Mouse (Mus musculus): ENCODE results near the gene Sncb. TPM values are rescaled to one million over a fixed set of nuclear protein-coding genes. Genes with fewer than 3 reads are reported as not detected.
A peak's percentile ranks its signal among the peaks of the same experiment; 100 is the strongest.

Sncb gene
- total and polyA plus RNA-seq, 3 experiments: not detected

DNA sequence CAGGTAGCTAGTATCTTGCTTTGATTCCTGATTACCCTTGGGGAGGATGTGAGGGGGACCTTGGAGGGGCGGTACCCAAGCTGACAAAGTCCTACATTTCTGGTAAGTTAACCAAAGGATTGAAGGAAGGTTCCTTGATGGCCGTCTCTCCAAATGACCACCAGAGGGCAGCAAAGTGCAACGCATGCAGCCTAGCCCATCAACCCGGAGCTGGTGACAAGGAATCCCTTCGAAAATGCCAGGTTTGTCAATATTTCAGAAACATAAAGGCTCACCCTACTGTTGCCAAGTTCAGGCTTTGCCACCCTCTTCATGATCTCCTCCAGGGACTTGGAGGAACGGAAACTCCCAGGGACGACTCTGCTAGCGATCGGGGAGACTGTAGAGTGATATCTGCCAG is 33.3 kb upstream of the Sncb start (continued):
- TF ChIP-seq GABPA (IDR thresholded peaks at IDR 0.05; ENCODE audit: low read depth, low read length): no peak
- no peak for TF ChIP-seq ZNF384 (IDR thresholded peaks at IDR 0.05; ENCODE audit: low read depth, low read length)
- no peak for TF ChIP-seq NELFE (IDR thresholded peaks at IDR 0.05; ENCODE audit: low read depth, low read length)
- TF ChIP-seq BHLHE40 (IDR thresholded peaks at IDR 0.05; ENCODE audit: borderline replicate concordance, low read depth, low read length): no peak
- TF ChIP-seq ZC3H11A (IDR thresholded peaks at IDR 0.05; ENCODE audit: low read depth, low read length): peak; percentile 73

DNA sequence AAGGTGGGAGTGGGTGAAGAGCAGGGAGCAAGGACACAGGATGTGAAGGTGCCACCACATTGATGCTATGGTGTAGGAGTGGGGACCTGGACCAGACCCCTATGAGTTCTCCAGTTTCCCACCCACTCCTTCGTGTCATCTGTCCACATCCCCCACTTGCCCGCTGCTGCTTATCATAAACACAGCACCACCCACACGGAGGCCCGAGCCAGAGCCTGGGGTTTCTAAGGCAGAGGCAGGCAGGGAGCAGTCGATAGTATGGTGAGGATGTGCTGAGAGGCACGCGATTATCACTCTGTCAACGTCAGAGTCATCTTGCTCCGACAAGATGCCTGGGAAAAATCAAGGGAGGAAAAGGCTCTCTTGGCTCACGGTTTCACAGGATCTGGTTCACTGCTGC is 32.3 kb upstream of the Sncb start:
- Histone ChIP-seq H3K4me3 (ENCODE audit: control insufficient read depth in 1 of 2, insufficient read depth in 1 of 2, low read depth in 2 of 2, low read length in 2 of 2) (peak overlapping the region; percentile 27; a peak in 2 of 4 replicates), H3K9ac (ENCODE audit: control insufficient read depth, low read depth, low read length, poor library complexity, severe bottlenecking) (no peak overlapping the region), H3K79me2 (ENCODE audit: control insufficient read depth, insufficient read depth, low read length, poor library complexity) (no peaks in the 10 kb centered on the region), H3K36me3 (ENCODE audit: control insufficient read depth in 1 of 2, insufficient read depth in 2 of 2, low read length in 2 of 2) (no peaks in the 10 kb centered on the region), H3K4me1 (ENCODE audit: control insufficient read depth in 1 of 2, insufficient read depth in 2 of 2, low read length in 2 of 2) (peaks cover 2 to 15% of the 10 kb centered on the region in 2 experiments; a peak in 3 of 4 replicates), H3K27me3 (ENCODE audit: control insufficient read depth in 1 of 2, insufficient read depth in 2 of 2, low read length in 2 of 2) (no peaks in the 10 kb centered on the region), H3K27ac (ENCODE audit: control insufficient read depth, low read depth, low read length) (no peak overlapping the region), H3K9me3 (replicated peaks; ENCODE audit: insufficient read depth, low read length) (no peaks in the 10 kb centered on the region)
- DNase-seq (ENCODE audit: low read depth, low spot score): peak; percentile 60
- peak in 1 of 2 experiments; percentile 52; a peak in 2 of 4 replicates for TF ChIP-seq EP300 (IDR thresholded peaks at IDR 0.05; ENCODE audit: low read depth in 1 of 2, low read length in 2 of 2)
- peak; percentile 18; the same call in 1 of the 2 replicates for TF ChIP-seq GATA1 (IDR thresholded peaks at IDR 0.05; ENCODE audit: low read depth, low read length)
- no peak for TF ChIP-seq POLR2A (IDR thresholded peaks at IDR 0.05; ENCODE audit: control insufficient read depth in 1 of 2, insufficient read depth in 1 of 2, low read depth in 1 of 2, low read length in 2 of 2, poor library complexity in 1 of 2)
- 0 out of 2 replicates have a peak, but pooled peaks have one; percentile 11 for TF ChIP-seq MXI1 (IDR thresholded peaks at IDR 0.05; ENCODE audit: low read depth, low read length)
- peak; percentile 21; the same call in 1 of the 2 replicates for TF ChIP-seq TCF12 (IDR thresholded peaks at IDR 0.05; ENCODE audit: low read depth, low read length)
- TF ChIP-seq CHD1 (IDR thresholded peaks at IDR 0.05; ENCODE audit: low read depth, low read length): no peak

DNA sequence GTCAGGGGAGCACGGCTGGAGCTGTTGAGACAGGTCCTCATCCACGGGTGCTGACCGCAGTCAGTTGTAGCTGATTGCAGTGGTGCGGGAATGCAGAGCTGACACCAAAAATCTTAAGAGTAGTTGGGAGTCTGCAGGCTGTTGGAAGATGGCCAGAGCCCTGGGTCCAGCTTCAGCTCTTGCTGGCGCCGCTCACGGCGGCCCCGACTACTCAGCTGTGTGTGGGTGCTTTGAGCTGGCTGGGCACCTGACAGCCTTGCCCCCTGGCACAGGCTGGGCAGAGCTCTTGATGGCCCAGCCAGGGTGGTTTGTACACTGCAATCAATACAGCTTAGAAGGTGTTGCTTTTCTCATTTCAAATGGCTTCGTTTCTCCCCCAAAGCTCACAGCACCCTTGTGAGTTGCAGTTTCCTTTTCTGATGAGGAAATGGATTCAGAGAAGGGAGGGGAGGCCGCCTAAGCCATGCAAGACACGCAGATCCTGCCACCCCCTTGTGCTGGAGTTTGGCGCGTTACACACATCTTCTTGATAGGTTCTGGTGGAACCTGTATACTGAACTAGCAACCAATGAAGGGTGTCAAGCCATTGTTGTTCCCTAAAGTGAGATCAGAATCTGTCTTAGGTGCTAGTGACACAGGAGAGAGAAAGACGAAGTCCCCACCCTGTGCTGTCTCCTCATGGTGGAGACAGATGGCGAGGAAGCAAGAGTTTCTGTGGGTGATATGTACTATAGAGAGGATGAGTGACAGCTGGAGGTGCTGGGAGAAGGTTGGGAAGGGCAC is 31.7 kb upstream of the Sncb start:
- Histone ChIP-seq H3K27ac (ENCODE audit: control insufficient read depth, low read depth, low read length) (no peak overlapping the region), H3K4me3 (ENCODE audit: control insufficient read depth in 1 of 2, insufficient read depth in 1 of 2, low read depth in 2 of 2, low read length in 2 of 2) (peak overlapping the region; percentile 27 to 31; a peak in 3 of 4 replicates), H3K36me3 (ENCODE audit: control insufficient read depth in 1 of 2, insufficient read depth in 2 of 2, low read length in 2 of 2) (no peaks in the 10 kb centered on the region), H3K27me3 (ENCODE audit: control insufficient read depth in 1 of 2, insufficient read depth in 2 of 2, low read length in 2 of 2) (no peaks in the 10 kb centered on the region), H3K4me1 (ENCODE audit: control insufficient read depth in 1 of 2, insufficient read depth in 2 of 2, low read length in 2 of 2) (peaks cover 2 to 15% of the 10 kb centered on the region in 2 experiments; a peak in 3 of 4 replicates), H3K9me3 (replicated peaks; ENCODE audit: insufficient read depth, low read length) (no peaks in the 10 kb centered on the region), H3K9ac (ENCODE audit: control insufficient read depth, low read depth, low read length, poor library complexity, severe bottlenecking) (peak overlapping the region; percentile 22; the same call in 1 of the 2 replicates), H3K79me2 (ENCODE audit: control insufficient read depth, insufficient read depth, low read length, poor library complexity) (no peaks in the 10 kb centered on the region)
- TF ChIP-seq MXI1 (IDR thresholded peaks at IDR 0.05; ENCODE audit: low read depth, low read length) (peak; percentile 32; the same call in 1 of the 2 replicates), RAD21 (IDR thresholded peaks at IDR 0.05; ENCODE audit: low read depth, low read length) (no peak), MAX (IDR thresholded peaks at IDR 0.05; ENCODE audit: low read length) (peak; percentile 52)
- DNase-seq (ENCODE audit: low read depth, low spot score): peak; percentile 55
